Mouse (Mus musculus) heart, postnatal 0 days (tissue): ENCODE data around the gene Btbd35f26. TPM values are rescaled to one million over a fixed set of nuclear protein-coding genes. Genes with fewer than 3 reads are reported as not detected.
"Not testable (repeated sequence)": the region's sequence is repeated elsewhere in the genome, so short reads cannot be mapped to it uniquely, and the experiment has no call there.

Source experiments
- ATAC-seq: fragments of 200-750 bp; cut with Nextera tagmentation; 2 replicates; pipeline ENCODE4 v1.8.0; 2017; ENCODE audit warnings: low read depth, moderate number of reproducible peaks, moderate library complexity; ENCODE audit not compliant: insufficient read depth
- DNase-seq: peaks from one replicate; pipeline ENCODE4 v3.0.0-alpha.2; 2016; ENCODE audit warnings: low spot score
- H3K27ac ChIP-seq: fragments of 300-500 bp; sonication (generic); 2 replicates; pipeline ENCODE4 v1.5.1; 2014; ENCODE audit warnings: low read depth, mild to moderate bottlenecking
- H3K27me3 ChIP-seq: fragments of 300-500 bp; sonication (generic); 2 replicates; pipeline ENCODE4 v1.6.1; 2014; ENCODE audit warnings: low read length, mixed read lengths; ENCODE audit not compliant: control insufficient read depth, insufficient read depth
- H3K36me3 ChIP-seq: fragments of 300-500 bp; sonication (generic); replicated peaks from 2 replicates; pipeline ENCODE4 v1.6.1; 2014; ENCODE audit warnings: low read length, mixed read lengths; ENCODE audit not compliant: control insufficient read depth, insufficient read depth
- H3K4me1 ChIP-seq: fragments of 300-500 bp; sonication (generic); 2 replicates; pipeline ENCODE4 v1.6.1; 2014; ENCODE audit warnings: antibody characterized with exemption; ENCODE audit not compliant: control insufficient read depth, insufficient read depth
- H3K4me2 ChIP-seq: fragments of 300-500 bp; sonication (generic); 2 replicates; pipeline ENCODE4 v1.6.1; 2014; ENCODE audit warnings: low read depth, mild to moderate bottlenecking, low read length, moderate library complexity
- H3K4me3 ChIP-seq: fragments of 300-500 bp; sonication (generic); 2 replicates; pipeline ENCODE4 v1.5.1; 2014; ENCODE audit warnings: low read depth, low read length
- H3K9ac ChIP-seq: fragments of 300-500 bp; sonication (generic); replicated peaks from 2 replicates; pipeline ENCODE4 v1.6.1; 2014; ENCODE audit warnings: low read depth, low read length, mixed read lengths
- H3K9me3 ChIP-seq: fragments of 300-500 bp; sonication (generic); replicated peaks from 2 replicates; pipeline ENCODE4 v1.6.1; 2016; ENCODE audit warnings: low read length; ENCODE audit not compliant: control insufficient read depth
- WGBS: fragments of 180-500 bp; shearing (Covaris S2); extraction: QIAGEN DNeasy Blood & Tissue Kit; methylation state at CpG from one replicate; pipeline ENCODE4 v1.1.7; 2014; 5-methylcytosine and 5-hydroxymethylcytosine counted together
- polyA plus RNA-seq: library from polyadenylated mRNA; unstranded; fragments of >200 nt; fragmentation: Nextera tagmentation; extraction: Ambion mirVana; gene quantifications from 2 replicates; pipeline ENCODE4 v1.2.1, GENCODE M21; 2015
- total RNA-seq: library from RNA; depleted of rRNA; stranded (reverse); fragments of >200 nt; gene quantifications from 2 replicates; pipeline ENCODE4 v1.2.3, GENCODE M21; 2014; ENCODE audit warnings: low replicate concordance; rRNA removed

The Btbd35f26 gene
- total RNA-seq (not detected in 2 replicates), polyA plus RNA-seq (not detected in 2 replicates)

GRCm38 (mm10) chrX:31336154-31336553 lies at the start of gene Btbd35f26:
Btbd35f26 (plus strand) TSS chrX:31336454.
- H3K9ac ChIP-seq, H3K9me3 ChIP-seq, H3K36me3 ChIP-seq, H3K27ac ChIP-seq, H3K4me2 ChIP-seq, H3K4me3 ChIP-seq, ATAC-seq, H3K4me1 ChIP-seq, DNase-seq, H3K27me3 ChIP-seq: not testable (repeated sequence)
- no CpG with 5 or more reads among the region's 4 CpGs for WGBS

- not testable (repeated sequence) for H3K4me3 ChIP-seq, H3K36me3 ChIP-seq, H3K4me2 ChIP-seq, ATAC-seq, H3K4me1 ChIP-seq, H3K9ac ChIP-seq, DNase-seq, H3K27ac ChIP-seq, H3K9me3 ChIP-seq, H3K27me3 ChIP-seq
- 53% methylated on average over 1 of the region's 4 CpGs for WGBS
These were observed 5.7 kb downstream of the Btbd35f26 start for GRCm38 (mm10) chrX:31341924-31342323.

GRCm38 (mm10) chrX:31383818-31384217 lies 47.6 kb downstream of the Btbd35f26 start, which contains the start of gene Btbd35f19:
Btbd35f19 (minus strand) TSS chrX:31383918.
- DNase-seq, H3K4me1 ChIP-seq, H3K4me3 ChIP-seq, H3K27me3 ChIP-seq, H3K9ac ChIP-seq, H3K9me3 ChIP-seq, H3K4me2 ChIP-seq, ATAC-seq, H3K36me3 ChIP-seq, H3K27ac ChIP-seq: not testable (repeated sequence)
- no CpG with 5 or more reads among the region's 4 CpGs for WGBS

Other genes starting within 250 kb of the Btbd35f26 start
- not detected in 2 replicates for gene Btbd35f29, start 218.8 kb upstream of the Btbd35f26 start, total RNA-seq
- gene Btbd35f29, start 218.8 kb upstream of the Btbd35f26 start, polyA plus RNA-seq = not detected in 2 replicates
- not detected in 2 replicates for gene Spin2f, start 82.6 kb upstream of the Btbd35f26 start, total RNA-seq
- not detected in 2 replicates for gene Spin2f, start 82.6 kb upstream of the Btbd35f26 start, polyA plus RNA-seq
- not detected in 2 replicates for gene Btbd35f19, start 47.5 kb downstream of the Btbd35f26 start, total RNA-seq
- not detected in 2 replicates for gene Btbd35f19, start 47.5 kb downstream of the Btbd35f26 start, polyA plus RNA-seq
- not detected in 2 replicates for gene Gm21883, start 237.8 kb downstream of the Btbd35f26 start, total RNA-seq
- not detected in 2 replicates for gene Gm21883, start 237.8 kb downstream of the Btbd35f26 start, polyA plus RNA-seq